Mouse (Mus musculus): Measurements from ENCODE around the gene Lrfn4. TPM values are rescaled to one million over a fixed set of nuclear protein-coding genes. Genes with fewer than 3 reads are reported as not detected.

The Lrfn4 gene
- polyA plus RNA-seq (2015; fragmentation: Illumina TruSeq; extraction: RNeasy Lipid Tissue Mini Kit (QIAGEN cat#74804); ENCODE audit: insufficient read depth, low read depth, low replicate concordance), result 2.9 TPM

GRCm38 (mm10) chr19:4615151-4616093 is at the start of gene Lrfn4:
TSS of gene Lrfn4 (minus strand) at chr19:4615667.

GRCm38 (mm10) chr19:4625179-4625828 is 9.8 kb upstream of the Lrfn4 start, which contains the start of gene Rce1:
TSS of gene Rce1 (minus strand) at chr19:4625641.

Other genes with a start within 250 kb of the Lrfn4 start
- gene Kdm2a, start 217.4 kb downstream of the Lrfn4 start, polyA plus RNA-seq (2015; fragmentation: Illumina TruSeq; extraction: RNeasy Lipid Tissue Mini Kit (QIAGEN cat#74804); ENCODE audit: insufficient read depth, low read depth, low replicate concordance), result 13.1 TPM
- 1.5 TPM for gene Rhod, start 176.2 kb downstream of the Lrfn4 start, polyA plus RNA-seq (2015; fragmentation: Illumina TruSeq; extraction: RNeasy Lipid Tissue Mini Kit (QIAGEN cat#74804); ENCODE audit: insufficient read depth, low read depth, low replicate concordance)
- gene Syt12, start 138.2 kb downstream of the Lrfn4 start, polyA plus RNA-seq (2015; fragmentation: Illumina TruSeq; extraction: RNeasy Lipid Tissue Mini Kit (QIAGEN cat#74804); ENCODE audit: insufficient read depth, low read depth, low replicate concordance), result 0.22 TPM
- gene 2010003K11Rik, start 117.1 kb downstream of the Lrfn4 start, polyA plus RNA-seq (2015; fragmentation: Illumina TruSeq; extraction: RNeasy Lipid Tissue Mini Kit (QIAGEN cat#74804); ENCODE audit: insufficient read depth, low read depth, low replicate concordance), result not detected
- gene Pcx, start 105.2 kb downstream of the Lrfn4 start, polyA plus RNA-seq (2015; fragmentation: Illumina TruSeq; extraction: RNeasy Lipid Tissue Mini Kit (QIAGEN cat#74804); ENCODE audit: insufficient read depth, low read depth, low replicate concordance), result 13.1 TPM
- gene Rce1, start 10.0 kb upstream of the Lrfn4 start, polyA plus RNA-seq (2015; fragmentation: Illumina TruSeq; extraction: RNeasy Lipid Tissue Mini Kit (QIAGEN cat#74804); ENCODE audit: insufficient read depth, low read depth, low replicate concordance), result 9.0 TPM
- not detected for gene Gm960, start 83.0 kb upstream of the Lrfn4 start, polyA plus RNA-seq (2015; fragmentation: Illumina TruSeq; extraction: RNeasy Lipid Tissue Mini Kit (QIAGEN cat#74804); ENCODE audit: insufficient read depth, low read depth, low replicate concordance)
- 1.9 TPM for gene Sptbn2, start 95.5 kb upstream of the Lrfn4 start, polyA plus RNA-seq (2015; fragmentation: Illumina TruSeq; extraction: RNeasy Lipid Tissue Mini Kit (QIAGEN cat#74804); ENCODE audit: insufficient read depth, low read depth, low replicate concordance)
- gene Rbm4b, start 140.8 kb upstream of the Lrfn4 start, polyA plus RNA-seq (2015; fragmentation: Illumina TruSeq; extraction: RNeasy Lipid Tissue Mini Kit (QIAGEN cat#74804); ENCODE audit: insufficient read depth, low read depth, low replicate concordance), result 4.6 TPM
- 7.2 TPM for gene Rbm4, start 178.2 kb upstream of the Lrfn4 start, polyA plus RNA-seq (2015; fragmentation: Illumina TruSeq; extraction: RNeasy Lipid Tissue Mini Kit (QIAGEN cat#74804); ENCODE audit: insufficient read depth, low read depth, low replicate concordance)
- 13.6 TPM for gene Gm21992, start 195.9 kb upstream of the Lrfn4 start, polyA plus RNA-seq (2015; fragmentation: Illumina TruSeq; extraction: RNeasy Lipid Tissue Mini Kit (QIAGEN cat#74804); ENCODE audit: insufficient read depth, low read depth, low replicate concordance)
- 5.8 TPM for gene Rbm14, start 196.0 kb upstream of the Lrfn4 start, polyA plus RNA-seq (2015; fragmentation: Illumina TruSeq; extraction: RNeasy Lipid Tissue Mini Kit (QIAGEN cat#74804); ENCODE audit: insufficient read depth, low read depth, low replicate concordance)
- gene Ccs, start 223.7 kb upstream of the Lrfn4 start, polyA plus RNA-seq (2015; fragmentation: Illumina TruSeq; extraction: RNeasy Lipid Tissue Mini Kit (QIAGEN cat#74804); ENCODE audit: insufficient read depth, low read depth, low replicate concordance), result 30.0 TPM
- gene Ccdc87, start 223.7 kb upstream of the Lrfn4 start, polyA plus RNA-seq (2015; fragmentation: Illumina TruSeq; extraction: RNeasy Lipid Tissue Mini Kit (QIAGEN cat#74804); ENCODE audit: insufficient read depth, low read depth, low replicate concordance), result not detected
- 21.8 TPM for gene Ctsf, start 239.5 kb upstream of the Lrfn4 start, polyA plus RNA-seq (2015; fragmentation: Illumina TruSeq; extraction: RNeasy Lipid Tissue Mini Kit (QIAGEN cat#74804); ENCODE audit: insufficient read depth, low read depth, low replicate concordance)